Mouse (Mus musculus) gastrocnemius, adult 18-20 months (tissue): ENCODE measurements around the gene Acvrl1. TPM values are rescaled to one million over a fixed set of nuclear protein-coding genes. Genes with fewer than 3 reads are reported as not detected.
A peak's percentile ranks its signal among the peaks of the same experiment; 100 is the strongest.

Experiments
- DNase-seq: peaks from one replicate; pipeline ENCODE4 v3.0.0; 2021; ENCODE audit warnings: low spot score
- total RNA-seq, 2 experiments: library from RNA; stranded (reverse); gene quantifications; 2 replicates each; pipeline ENCODE4 v1.2.3; 2021

Acvrl1 gene
- total RNA-seq, 2 experiments from 2014 or later = 8.6 to 11.7 TPM

DNA sequence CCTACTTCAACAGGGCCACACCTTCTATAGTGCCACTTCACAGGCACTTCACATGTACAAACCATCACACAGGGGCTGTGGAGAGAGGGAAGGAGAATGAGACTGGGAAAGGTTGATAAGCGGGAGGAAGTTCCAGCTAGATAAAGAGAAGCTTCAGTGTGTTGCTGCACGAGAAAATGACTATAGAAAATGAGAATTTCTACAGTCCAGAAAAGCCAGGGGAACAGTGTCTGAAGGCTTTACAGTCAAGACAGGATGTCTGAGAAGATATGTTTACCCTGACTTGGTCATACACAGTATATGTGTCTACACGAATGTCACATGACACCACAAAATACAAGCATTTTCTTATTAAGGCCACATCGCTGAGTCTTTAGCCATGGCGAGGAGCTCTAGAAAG, 41.6 kb downstream of the Acvrl1 start:
- DNase-seq = no peak

DNA sequence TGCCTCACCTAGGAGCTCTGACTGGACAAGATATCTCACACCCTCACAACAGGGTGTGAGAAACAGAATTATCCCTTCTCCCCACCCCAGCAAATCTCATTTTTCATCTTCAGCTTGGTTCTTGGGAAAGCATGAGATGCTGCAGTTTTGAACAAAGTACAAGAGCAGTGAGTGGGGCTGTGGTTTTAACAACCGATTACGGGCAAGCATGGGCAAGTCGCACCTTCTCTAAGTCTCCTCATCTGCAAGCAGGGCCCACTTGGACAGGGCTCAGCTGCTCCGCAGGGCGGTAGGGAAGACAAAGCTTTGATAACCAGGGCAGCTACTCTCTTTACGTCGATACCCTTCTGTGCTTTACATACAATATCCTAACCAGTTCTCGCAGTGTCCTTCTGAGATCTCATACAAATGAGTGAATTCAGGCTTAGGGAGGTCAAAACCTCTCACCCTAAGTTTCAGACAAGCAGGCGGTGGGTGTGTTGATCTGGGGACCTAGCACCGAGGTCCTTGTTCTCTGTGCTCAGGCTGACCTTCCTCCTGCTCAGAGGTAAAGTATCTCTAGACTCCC, 42.2 kb downstream of the Acvrl1 start:
- no peak for DNase-seq

DNA sequence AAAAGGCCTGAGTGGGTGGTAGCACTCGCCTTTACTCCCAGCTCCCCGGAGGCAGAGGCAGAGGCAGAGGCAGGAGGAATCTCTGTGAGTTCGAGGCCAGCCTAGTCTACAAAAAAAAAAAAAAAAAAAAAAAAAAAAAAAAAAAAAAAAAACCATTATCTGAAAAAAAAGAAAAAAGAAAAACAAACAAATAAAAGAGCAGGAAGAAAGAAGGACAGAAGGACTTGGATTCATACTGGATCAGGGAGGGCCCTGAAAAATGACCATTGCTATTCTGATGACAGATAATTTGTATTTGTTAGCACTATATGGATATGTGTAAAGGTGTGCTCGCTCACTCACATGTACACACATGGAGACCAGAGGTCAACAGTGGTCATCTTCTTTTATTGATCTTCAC, 43.0 kb downstream of the Acvrl1 start:
- DNase-seq = no peak

DNA sequence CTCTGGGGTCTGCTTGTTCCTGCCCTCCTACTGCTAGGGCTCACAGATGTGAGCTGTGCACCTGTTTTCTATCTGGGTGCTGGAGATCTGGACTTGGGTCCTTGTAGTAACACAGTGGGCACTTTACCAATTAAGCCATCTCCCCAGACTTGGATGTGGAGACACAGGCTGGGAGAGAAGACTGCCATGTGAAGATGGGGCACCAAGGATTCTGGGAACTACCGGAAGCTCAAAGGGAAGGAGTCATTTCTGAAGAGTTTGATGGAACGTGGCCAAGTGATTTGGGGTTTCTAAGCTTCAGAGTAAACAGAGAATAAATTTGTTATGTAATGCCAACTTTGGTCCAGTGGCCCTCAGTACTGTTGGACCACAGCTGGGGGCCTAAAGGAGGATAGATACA, 43.7 kb downstream of the Acvrl1 start:
- no peak for DNase-seq

DNA sequence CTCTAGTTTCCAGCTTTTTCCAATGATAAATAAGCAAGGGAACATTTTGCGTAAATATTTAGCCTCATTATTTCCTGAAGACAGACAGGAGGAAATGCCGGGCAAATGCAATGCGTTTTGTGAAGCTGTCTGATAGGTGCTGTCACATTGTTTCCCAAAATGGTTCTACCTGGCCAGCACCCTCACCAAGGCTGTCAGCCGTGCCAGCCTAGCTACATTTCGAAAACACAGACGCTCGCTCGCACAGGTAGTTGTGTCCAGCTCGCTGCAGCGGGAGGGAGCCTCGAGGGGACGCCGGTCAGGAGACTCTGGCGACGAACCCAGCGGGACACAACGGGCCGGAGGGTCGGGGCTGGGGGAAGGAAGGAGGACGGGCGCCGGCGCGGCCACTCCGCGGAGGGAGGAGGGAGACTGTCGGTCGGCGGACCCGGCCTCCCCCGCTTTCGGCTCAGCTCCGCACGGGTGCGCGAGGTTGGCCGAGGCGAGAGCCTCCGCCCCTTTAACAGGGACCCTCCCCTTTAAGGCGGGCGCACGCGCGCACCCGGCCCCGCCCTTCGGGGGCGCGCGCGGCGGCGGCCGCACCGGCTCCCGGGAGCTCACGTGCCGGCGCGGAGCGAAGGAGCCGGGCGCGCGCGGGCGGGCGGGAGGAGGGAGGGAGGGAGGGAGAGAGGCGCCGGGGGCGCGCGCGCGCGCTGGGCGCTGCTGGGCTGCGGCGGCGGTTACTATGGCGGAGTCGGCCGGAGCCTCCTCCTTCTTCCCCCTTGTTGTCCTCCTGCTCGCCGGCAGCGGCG, 45.3 kb downstream of the Acvrl1 start, which contains the start of gene Acvr1b:
Gene Acvr1b, plus strand, starts transcription at position 647 of the 791 bp plus-strand sequence.
- DNase-seq = peak; percentile 90

DNA sequence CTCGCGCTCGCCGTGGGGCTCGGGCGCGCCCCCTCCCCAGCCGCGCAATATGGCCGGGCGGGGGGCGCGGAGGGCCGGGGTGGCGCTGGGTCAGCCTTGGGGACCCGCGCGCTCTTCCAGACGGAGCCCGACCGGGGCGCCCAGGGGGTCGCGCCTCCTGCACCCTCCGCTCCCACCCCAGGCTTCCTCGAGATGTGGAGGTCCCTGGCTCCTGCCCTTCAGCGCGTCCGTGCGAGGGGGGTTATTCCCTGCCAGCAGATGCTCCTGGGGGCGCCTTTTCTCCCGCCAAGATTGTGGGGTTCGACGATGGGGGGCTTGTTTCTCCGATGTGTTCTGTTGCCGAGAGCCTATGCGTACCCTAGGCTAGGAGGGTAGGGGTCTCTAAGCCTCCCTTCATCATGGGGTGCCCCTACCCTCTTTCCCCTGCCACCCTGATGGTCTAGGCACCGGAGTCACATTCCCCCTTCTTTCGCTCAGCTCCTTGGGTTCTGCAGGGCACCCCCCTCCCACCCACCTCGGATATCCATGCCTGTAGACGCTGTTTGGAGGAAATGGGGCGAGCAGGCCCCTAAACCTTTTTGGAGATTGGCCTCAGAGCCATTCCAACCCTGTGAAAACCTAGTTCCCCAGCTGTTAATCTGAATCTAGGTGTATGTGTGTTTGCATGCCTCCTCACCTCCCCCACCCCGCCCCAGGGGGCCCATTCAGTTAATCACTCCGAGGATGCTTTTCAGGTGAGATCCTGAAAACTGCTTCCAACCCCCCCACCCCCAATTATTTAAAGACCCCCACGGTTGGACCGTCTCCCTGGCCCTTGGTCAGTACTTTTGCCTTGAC, 46.2 kb downstream of the Acvrl1 start:
- no peak for DNase-seq

- DNase-seq = no peak
Measured at GRCm38 (mm10) chr15:101175131-101175460, 46.8 kb downstream of the Acvrl1 start.

DNA sequence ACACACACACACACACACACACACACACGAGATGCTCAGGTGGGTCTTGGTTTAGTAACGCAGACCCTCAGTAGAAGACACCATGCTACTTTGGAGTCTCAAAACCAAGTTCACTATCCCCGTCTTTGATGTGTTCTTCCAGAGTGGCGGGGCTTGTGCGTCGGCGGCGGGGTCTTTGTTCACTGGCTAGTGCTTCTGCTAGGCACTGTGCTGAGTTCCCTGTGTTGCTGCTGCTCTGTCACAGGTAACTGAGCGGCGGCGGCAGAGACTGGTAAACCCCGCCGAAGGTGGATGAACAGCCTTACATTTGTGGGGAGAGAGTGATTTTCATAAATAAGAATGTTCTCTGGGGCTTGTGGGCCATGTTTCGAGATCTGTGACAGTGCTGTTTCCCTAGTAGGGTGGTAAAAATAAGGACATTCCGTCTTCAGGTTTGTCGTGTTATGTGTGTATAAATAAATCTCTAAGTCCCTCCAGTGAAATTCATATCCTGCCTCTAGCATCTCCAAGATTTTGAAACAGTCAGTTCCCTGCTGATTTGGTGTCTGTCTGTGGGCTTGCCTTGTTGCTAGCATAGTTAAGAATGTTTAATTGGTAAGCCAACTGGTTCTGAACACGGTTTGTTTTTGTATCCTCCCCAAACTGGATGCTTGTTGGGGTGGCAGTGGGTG, 47.4 kb downstream of the Acvrl1 start:
- DNase-seq = peak; percentile 35

DNA sequence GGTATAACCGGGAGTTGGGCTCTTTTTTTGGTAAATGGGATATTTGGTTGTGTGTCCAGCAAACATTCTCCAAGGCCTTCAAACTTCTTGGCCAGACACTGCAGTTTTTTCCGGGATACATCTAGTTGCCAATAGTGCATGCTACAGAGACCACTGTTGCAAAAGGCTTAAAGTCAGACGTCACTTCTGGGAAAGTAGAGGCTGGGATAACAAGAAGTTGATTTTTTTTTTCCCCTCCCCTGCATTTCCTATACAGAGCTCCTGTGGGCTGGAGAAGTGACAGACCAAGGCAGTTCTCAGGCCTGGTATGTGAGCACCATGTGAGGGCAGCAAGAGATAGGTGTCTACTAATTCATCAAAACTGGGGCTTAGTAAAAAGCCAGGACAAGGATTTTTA, 48.0 kb downstream of the Acvrl1 start:
- DNase-seq = no peak

DNA sequence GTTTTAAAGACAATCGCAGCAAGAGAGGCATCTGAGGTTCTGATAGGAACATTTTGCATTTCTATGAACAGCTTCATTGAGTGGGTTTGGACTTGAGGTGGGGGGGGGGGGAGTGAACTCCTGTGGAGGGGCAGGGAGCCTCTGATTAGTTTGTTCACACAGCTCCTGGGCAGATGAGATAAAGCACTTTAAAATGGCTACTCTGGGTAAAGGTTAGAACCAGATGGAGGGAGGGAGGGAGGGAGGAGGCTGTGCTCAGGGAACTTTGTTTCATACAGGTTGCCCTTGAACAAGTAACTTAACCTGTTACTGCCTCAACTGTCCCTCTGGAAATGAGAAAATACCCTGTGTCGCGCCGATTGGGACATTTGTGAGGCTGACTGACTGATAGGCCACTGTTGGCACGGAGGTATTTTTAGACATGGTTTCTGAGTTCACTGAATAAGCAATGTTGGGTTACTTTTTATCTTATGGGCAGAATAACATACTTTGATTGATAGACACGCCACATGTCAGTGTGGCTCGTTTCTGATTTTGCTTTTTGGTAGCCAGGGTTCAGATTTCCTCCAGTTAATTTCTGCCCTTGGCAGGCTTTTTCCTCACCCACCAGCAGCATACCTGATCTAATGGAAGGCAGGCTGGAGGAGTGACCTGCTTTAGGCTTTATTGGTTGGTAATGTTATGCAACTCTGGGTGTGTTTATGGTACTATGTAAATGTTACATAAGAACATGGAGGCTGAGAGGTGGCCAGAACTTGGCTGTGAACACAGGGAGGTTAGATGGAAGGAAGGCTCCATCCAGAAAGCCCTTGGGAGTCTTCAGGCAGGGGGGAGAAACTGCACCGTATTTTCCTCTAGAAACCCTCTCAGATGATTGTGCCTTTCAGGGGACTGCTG, 48.7 kb downstream of the Acvrl1 start:
- no peak for DNase-seq

DNA sequence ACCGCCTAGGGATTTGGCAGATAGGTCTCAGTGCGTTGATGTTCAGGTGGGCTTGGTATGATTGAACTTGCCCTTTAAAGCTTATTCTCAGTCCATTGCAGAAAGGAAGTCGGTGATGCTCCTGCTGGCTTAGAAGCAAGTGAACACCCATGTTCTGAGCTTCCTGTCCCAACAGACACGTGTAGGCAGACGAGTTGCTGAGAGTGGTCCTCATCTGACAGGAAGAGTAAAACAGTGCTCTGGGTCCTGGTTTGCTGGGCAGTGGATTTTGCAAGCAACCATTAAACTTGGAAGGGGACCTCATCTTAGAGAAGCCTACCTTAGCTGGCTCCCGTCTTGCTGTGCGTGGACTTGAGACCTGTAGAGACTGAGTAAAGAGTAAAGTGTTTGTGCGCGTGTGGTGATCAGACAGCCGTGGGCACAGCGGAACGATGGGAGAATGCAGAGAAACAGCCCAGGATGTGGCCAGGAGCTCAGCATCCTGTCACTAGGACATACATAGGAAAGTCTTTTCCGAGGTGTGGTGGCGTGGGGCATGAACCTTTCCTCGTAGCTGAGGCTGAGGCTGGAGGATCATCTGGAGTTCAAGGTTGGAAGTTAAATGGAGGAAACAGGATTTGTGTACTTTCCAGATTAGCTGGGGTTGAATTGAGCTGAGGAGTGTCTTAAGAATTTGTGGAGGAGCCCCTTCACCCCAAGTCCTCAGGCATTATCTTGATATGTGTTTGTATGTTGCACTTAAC, 52.2 kb downstream of the Acvrl1 start:
- no peak for DNase-seq

- no peak for DNase-seq
Measured at GRCm38 (mm10) chr15:101181106-101181466, 52.8 kb downstream of the Acvrl1 start.

DNA sequence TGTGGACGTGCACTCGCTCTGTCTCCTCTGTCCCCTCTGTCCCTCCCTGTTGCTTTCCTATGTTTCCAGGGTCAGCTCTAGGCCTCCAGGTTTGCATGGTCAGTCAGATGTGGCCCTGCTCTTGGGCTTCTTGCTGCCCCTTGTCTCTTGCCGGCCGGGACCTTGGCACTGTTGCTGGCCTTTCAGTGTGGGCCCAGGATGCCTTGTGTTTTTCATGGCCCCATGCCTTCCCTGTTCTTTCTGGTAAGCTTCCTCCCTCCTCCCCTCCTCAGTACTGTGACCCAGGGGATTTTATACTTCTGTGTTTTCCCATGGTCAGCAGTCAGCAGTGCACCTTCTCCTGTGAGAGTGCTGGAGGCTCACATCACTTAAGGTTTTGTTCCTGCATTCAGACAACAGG, 53.2 kb downstream of the Acvrl1 start:
- no peak for DNase-seq

DNA sequence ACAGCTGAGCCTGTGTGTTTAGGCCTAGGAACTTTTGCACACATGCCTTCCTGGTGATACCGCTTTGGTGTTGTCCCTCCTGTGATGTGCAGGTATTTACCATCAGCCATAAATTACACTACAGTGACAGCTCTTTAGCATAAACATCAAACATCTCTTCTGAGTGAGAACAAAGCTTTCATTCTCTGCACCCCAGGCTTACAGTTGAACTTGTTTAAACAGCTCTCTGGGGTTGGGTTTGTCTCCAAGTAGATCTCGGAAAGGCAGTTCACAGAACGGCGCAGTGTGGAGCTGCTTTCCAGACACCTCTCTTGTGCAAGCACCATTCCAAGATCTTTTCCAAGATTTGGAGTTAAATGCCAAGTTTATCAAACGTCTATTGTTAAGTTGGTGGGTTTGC, 54.4 kb downstream of the Acvrl1 start:
- no peak for DNase-seq

GRCm38 (mm10) chr15:101184300-101184699, 56.0 kb downstream of the Acvrl1 start:
- no peak for DNase-seq

- DNase-seq = no peak
Measured at GRCm38 (mm10) chr15:101185549-101185948, 57.2 kb downstream of the Acvrl1 start.

DNA sequence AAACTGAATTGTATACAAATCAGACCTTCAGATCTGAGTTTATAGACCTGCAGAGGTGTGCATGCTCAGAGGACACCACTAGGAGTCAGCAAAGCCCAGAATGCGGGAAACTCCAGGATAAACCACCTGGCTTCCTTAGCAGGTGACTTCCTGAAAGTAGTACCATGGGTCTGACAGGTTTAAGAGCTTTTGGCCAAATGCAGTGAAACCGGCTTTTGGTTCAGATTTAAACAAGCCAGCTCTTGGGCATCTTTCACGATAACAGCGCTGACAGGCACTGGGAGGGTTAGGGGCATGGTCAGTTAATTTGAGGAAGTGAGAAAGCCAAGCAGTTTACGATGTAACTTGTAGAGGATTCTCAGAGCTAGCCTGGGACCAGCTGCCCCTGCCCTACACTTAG, 59.6 kb downstream of the Acvrl1 start:
- DNase-seq = no peak

DNA sequence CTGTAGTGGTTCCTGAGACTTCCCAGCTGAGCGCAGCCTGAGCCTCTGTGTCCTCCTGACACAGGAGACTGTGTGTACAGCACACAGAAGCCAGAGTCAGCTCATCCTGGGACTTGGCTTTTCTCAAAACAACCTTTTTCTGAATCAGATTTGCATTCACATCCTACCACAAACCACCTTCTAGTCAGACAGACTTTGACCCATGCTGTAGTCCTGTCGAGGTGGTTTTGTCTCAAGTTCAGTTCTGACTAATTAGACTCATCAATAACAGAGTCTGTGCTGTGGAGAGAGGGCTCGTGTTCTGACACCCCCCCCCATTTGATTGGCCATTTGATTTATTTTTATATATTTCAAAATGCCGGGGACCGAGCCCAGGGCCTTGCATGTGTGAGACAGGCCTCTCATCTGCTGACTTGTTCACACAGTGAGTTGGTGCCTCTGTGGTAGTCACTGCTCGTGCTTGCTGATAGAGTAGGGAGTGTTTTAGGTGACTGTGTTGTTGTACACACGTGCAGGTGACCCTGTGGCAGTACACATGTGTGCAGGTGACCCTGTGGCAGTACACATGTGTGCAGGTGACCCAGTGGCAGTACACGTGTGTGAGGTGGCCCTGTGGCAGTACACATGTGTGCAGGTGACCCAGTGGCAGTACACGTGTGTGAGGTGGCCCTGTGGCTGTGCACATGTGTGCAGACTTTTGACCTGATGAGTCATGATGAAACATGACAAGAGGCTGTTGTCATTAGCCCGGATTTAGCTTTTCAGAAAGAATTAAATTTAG, 61.8 kb downstream of the Acvrl1 start:
- DNase-seq = no peak

- DNase-seq = no peak
Measured at GRCm38 (mm10) chr15:101190762-101191150, 62.4 kb downstream of the Acvrl1 start.
